Mouse (Mus musculus): ENCODE data around the gene Mettl24.

DNA sequence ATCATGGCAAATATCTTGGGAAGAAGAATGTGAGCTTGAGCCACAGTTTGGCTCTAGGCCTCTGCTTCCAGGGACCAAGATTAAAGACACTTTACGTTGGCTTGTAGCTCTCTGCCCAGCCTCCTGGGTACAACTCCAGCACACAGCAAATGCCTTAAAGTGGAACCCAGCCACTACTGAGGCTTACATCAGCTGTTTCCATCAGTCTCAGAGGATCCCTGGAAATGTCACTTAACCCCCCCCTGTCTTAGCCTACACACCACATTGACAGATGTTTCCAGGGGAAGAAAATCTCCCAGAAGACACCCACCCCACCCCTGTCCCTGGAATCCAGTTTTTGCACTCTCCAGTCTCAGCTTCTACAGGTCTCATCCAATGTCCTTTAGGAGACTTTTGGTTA is 16.1 kb upstream of the Mettl24 start:
- no peak for TF ChIP-seq POLR2A (IDR thresholded peaks at IDR 0.05; ENCODE audit: borderline replicate concordance, extremely low read depth, low read depth, low read length)
- no peak for TF ChIP-seq CTCF (IDR thresholded peaks at IDR 0.05; ENCODE audit: insufficient read depth, low read length)

Data from lung, adult 2 months (tissue).